Mouse (Mus musculus) kidney, adult 8-10 months (tissue): ENCODE data around the gene Lmcd1.

Experiments used
- DNase-seq, 2 experiments: peaks; one replicate each; pipeline ENCODE4 v3.0.0; 2022

Gene Lmcd1

DNA sequence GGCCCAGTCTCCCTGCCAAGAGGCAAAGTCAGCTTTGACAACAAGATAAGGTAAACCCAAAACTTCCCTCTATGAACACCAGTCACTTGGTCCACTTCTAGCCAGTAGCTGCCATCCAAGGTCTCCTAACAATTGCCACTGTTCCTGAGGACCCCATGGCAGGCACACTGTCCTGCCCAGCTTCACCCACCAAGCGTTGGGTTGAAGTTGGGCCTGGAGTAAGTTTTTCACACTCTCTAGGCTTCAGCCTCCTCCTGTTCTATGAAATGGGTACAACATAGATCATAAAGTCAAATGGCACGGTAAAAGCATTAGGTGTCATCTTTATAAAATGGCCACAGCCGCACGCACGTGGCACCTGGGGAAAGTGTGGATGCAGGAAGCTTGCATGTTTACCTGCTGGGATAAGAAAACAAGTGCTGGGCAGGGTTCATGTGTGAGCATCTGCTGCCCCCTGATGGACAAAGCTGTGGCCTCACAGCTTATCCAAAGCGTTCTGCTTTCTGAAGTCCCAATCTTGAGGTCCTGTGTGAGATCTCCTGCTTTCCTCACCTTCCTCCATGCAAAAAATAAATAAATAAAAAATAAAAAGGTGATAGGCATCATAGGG lies 88.9 kb downstream of the Lmcd1 start:
- peak; percentile 39 to 81 for DNase-seq

DNA sequence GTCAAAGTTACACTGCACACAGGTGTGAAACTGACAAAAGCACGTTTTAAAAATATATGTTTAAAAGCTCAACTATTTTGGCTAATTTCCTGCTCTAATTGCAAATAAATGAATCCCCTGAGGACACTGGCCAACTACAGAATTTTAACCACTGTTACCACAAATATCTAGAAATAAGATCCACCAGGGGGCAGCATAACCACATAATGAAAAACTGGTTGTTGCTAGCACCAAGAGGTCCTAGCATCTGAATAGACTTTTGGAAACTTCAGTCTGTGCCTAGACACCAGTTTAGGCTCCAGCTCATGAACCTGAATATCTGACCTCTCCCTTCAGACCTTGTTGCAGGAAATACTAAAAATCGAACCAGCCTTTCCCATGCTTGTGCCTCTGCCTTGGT lies 91.0 kb downstream of the Lmcd1 start:
- DNase-seq, result peak; percentile 16 to 18

DNA sequence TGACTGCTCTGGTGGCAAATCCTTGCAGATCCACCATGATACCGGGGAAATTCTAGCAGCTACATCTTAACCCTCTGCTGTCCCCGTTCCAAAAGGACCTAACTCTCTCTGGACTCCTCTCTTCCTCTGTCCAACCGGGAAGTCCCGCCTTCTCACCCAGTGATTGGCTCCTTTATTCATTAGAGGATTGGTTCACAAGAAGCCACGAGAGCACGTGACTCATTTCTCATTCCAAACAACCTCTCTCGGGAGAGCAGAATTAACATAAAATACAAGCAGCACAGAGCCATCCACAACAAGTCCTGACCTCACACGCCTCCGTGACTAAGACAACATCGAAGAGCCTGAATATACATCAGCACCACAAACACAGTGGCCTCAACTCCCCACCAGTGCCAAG lies 91.7 kb downstream of the Lmcd1 start:
- no peak for DNase-seq

DNA sequence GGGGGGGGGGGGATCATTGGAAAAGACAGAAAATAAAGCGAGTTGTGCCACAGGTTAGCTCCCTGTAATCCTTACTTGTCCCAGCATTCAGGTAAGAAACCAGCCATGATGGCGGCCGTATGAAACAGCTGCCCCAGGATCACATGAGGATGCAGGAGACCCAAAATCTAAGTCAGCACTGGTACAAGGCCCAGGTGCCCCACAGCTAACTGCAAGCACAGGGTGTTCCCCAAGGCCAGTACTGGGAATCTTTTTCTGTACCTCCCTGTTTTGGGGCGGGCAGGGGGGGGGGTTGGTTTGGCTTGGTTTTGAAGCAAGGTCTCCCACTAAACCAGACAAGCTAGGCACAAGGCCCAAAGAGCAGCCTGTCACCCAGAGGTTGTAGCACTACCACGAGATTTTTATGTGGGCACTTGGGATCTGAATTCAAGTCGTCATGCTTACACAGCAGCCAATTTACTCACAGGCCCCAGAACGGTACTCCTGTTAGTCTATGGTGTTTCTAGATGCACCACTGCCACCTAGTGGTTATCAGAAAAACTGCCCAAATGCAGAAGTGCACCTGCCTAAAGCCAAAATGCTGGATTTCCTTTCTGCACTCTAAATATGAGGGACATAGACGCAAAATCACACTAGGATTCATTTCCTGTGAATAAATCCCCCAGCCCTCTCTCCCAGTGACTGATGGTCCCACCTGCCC lies 100.5 kb downstream of the Lmcd1 start:
- peak in 1 of 2 experiments; percentile 39 for DNase-seq

DNA sequence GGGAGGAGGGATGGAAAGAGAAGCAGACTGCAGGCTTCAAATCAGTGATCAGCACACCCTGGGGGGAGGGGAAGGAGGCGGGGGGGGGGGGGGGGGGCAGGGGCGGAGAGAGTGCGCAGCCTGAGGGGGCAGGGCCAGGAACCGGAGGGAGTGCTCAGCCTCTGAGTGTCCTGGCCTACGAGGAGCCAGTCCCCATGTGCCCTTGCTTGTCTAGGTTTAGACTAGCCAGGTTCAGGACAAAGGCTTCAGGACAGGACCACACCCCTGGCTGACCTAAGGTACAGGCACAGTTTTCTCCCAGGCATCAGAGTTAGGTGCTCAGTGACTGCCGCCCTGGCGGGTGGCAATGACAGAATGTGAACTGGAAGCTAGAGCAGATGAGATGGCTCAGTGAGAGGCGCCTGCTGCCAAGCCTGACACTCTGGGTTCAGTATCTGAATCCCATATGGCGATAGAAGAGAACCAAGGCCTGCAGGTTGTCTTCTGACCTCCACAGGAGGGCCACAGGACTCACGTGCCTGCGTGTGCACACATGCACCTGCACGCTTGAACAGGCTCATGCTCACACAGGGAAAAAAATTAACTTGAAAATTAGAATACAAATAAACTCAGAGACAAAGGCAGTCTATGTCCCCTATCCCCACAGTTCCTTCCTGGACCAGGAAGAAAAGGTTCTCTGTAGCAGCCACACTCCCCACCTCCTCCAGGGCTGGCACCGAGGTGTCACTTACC lies 102.3 kb downstream of the Lmcd1 start:
- DNase-seq, result no peak

DNA sequence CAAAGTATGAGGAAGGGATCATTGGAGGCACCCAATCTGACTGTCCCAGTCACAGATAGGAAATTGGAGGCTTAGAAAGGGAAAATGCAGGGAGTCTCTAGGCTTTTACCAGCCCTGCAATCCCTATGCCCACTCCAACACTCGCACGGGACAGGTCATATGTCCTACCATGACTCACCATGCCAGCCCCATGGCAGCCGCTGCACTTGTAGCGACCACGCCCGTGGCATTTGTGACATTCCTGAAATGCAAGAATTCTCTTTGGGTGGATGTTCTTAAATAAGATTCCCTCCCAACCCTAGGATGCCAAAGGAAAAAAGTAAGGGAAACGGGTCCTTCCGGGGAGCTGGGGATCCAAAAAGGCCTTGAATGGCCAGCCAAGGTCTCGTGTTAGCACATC lies 105.5 kb downstream of the Lmcd1 start:
- DNase-seq, result no peak
